Mouse (Mus musculus) heart, adult 11 months (tissue): Measurements from ENCODE around the gene Sbk2.

ENCODE experiments used
- DNase-seq: peaks from one replicate; pipeline ENCODE4 v3.0.0; 2022

The Sbk2 gene

DNA sequence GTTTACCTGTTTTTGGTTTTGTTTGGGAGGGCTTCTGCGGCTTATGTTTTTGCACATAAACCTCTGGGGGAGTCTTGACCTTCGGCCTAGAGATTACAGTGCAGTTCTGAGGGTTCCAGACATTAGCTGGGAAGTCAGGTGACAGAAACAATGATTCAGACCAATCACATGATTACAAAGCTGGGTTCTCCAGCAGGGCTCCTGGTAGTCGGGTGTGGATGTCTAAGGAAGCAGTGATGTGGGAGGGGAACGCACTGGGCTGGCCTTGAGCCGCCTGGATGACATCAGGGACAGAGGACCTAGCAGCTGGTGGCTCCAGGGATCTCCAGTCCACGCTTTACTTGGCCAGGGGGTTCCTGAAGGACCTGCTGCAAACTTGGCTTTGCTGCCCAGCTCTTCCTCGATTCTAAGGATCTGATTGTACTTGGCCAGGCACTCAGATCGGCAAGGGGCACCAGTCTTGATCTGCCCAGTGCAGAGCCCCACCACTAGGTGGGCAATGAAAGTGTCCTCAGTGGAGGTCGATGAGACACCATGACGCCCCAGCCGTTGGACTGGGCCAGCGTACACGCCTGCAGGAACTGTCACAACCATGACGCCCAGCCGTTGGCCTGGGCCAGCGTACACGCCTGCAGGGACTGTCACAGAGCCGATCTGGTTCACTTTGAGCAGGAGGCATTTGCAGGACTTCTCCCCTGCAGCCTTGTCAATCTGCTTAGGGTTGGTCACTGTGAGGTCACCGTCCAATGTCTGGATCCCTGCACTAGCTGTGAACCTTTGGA, 13.5 kb downstream of the Sbk2 start:
- peak; percentile 98 for DNase-seq

DNA sequence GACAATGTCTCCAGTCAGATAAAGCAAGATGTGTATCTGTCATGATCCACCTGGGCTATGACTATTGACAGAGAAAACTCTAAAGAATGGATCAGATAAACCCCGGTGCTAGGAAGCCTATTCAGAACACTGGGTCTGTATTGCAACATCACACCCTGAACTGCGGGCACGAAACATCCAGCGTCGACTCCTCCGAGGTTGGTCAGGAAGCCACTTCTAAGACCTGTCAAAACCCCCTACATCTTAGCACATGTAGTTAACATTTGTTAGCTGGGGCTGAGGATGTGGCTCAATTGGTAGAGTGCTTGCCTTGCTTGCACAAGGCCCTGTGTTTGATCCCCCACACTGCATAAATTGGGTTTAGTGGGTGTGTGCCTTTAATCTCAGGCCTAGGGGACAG, 15.8 kb downstream of the Sbk2 start:
- no peak for DNase-seq

DNA sequence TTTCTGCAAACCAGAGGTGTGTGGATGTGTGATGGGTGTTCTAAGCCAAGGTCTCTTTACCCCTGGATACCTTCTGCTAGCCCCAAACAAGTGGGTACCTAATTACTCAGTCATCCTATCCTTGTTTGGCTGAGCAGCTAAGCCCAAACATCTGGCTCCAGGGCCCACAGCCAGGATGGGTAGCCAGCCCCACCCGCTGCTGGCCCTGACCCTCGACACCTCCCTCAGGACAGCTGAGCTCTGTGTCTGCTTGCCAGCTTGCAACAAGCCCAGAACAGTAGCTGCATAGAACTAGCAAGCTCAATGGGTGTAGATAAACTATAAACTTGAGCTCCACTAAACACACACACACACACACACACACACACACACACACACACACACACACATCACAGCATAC, 16.4 kb downstream of the Sbk2 start:
- peak; percentile 98 for DNase-seq

DNA sequence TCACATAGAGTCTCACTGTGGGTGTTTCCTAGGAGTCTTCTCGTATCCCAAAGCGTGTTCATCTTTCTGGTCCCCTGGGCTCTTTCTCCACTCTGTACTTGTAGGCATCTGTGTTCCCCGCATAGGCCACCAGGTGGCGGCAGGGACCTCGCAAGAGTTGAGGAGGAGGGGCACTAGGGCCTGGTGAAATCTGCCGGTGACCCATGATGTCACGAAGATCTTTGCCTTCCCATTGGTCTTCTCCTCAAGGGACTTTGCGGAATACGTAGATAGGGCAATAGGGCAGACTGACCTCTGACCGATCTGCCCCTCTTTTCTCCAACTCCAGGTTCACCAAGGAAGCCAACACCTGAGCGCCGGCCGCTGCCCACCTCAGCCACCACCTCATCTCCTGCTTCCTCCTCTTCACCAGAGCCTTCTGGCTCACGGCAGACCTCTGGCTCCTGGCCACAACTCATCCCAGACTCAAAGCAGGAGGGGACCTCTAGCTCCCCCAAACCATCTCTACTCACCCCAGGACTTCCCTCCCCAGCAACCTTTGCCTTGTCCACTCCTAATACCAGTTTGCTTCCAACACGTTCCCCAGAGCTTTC, 20.9 kb downstream of the Sbk2 start:
- DNase-seq: peak; percentile 99

DNA sequence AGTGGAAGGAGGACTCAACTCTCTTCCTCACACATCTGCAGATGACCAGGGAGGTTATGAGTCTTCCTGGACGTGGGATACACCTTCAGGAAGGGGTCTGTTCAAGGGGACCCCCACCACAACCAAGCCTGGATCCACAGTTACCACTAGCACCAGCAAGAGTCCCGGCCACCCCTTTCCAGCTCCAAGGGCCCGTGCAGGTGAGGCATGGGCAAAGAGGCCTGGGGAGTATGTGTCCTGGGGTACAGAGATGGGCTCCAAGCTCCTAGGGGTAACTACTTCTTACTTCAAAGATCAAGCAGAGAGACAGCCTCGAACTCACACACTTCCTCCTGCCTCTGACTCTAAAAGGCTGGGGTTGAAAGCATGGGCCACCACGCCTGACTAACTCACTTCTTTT, 21.5 kb downstream of the Sbk2 start:
- peak; percentile 93 for DNase-seq

DNA sequence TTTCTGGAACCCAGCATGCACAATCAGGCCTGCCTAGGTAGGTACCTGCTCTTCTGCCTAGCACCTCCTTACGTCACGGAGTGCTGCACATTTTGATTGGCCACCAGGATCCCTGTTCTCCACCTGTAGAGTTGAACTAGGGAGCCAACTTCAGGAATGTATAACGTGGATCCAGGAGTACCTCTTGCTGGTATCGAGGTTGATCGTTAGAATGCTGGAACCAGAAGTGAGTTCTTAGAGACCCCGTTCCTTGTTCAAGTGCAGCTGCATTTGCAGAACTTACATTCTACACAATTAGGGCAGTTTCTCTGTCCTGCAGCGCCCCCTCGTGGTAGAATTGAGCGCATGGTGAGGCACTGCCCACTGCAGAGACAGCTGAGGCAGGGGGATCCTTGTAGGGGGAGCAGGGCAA, 24.1 kb downstream of the Sbk2 start:
- DNase-seq: peak; percentile 97

DNA sequence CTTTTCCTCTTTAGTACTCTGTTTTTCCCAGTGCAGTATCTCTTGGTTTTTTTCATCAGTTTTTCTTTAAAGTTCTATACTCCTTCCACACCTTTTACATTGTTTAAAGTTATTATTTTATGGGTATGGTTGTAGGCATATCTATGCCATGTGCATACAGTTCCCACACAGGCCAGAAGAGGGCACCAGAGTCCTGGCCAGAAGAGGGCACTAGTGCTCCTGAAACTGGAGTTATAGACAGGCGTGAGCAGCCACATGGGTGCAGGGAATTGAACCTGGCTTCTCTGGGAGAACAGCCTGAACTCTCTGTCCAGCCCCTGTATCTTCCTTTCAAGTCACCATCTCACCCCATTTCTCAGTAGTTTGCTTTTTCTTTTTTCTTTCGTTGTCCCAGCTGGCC, 25.8 kb downstream of the Sbk2 start:
- peak; percentile 94 for DNase-seq

DNA sequence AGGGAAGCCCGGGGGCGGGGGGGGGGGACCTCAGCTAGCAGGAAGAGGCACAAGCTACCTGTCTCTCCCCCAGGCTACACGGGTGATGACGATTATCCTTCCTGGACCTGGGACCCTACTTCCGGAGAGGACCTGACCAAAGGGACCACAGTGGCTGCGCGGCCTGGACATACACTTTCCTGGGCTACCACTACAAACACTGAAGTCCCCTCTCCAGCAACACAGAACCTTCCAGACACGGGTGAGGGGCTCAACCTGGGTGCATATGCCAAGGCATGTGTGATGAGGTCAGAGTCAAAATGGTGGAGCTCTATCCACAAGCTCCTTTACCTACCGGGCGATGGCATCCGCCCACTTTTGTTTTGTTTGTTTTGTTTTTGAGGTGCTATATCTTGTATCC, 26.8 kb downstream of the Sbk2 start:
- DNase-seq: peak; percentile 90

DNA sequence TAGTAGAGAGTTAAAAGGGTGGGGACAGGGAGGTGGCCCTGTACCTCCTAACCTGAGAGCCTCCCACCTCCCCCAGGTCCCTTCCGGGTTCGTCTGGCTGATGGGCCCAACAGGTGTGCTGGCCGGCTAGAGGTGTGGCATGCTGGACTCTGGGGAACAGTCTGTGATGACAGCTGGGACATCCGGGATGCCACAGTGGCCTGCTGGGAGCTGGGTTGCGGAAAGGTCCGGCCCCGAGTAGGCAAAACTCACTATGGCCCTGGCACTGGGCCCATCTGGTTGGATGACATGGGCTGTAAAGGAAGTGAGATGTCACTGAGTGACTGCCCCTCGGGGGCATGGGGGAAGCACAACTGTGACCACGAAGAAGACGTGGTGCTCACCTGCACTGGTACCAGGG, 27.4 kb downstream of the Sbk2 start:
- peak; percentile 86 for DNase-seq

DNA sequence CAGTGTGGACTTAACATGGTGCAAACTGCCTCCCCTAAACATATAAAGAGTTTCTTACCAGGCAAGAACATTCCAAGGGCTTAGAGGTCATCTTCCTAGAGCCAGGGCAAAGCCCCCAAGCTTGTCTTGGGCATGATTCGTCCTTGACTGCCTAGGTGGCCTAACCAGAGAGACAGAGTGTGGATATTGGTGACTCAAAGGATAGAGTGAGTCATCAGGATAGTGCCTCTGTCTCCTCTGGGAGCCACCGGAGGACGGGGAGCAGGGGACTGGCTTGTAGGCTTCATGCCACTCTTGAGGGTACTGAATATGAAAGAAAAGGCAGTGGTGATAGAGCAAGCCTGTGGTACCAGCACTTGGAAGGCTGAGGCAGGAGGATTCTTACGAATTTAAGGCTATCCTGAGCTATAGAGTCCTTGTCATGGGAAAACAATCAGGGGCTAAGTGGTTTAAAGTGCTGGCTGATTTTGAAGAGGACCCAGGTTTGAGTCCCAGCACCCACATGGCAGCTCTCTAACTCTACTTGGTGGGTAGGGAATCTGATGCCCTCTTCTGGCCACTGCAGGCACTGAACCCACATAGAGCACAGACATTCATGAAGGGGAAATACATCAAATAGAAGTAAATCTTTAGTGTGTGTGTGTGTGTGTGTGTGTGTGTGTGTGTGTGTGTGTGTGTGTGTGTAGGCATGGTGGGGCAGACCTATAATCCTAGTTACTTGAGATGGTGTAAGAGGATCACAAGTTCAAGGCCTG, 29.9 kb downstream of the Sbk2 start:
- DNase-seq: no peak

DNA sequence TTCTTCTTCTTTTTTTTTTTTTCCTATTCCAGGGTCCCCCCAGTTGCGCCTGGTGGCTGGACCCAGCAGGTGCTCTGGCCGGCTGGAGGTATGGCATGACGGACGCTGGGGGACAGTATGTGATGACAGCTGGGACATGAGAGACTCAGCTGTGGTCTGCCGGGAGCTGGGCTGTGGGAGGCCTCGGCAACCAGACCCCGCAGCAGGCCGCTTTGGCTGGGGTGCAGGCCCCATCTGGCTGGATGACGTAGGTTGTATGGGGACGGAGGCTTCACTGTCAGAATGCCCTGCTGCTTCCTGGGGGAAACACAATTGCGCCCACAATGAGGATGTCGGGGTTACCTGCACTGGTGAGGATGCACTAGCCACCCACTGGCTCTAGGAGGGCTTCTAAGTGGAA, 31.1 kb downstream of the Sbk2 start:
- DNase-seq: no peak

DNA sequence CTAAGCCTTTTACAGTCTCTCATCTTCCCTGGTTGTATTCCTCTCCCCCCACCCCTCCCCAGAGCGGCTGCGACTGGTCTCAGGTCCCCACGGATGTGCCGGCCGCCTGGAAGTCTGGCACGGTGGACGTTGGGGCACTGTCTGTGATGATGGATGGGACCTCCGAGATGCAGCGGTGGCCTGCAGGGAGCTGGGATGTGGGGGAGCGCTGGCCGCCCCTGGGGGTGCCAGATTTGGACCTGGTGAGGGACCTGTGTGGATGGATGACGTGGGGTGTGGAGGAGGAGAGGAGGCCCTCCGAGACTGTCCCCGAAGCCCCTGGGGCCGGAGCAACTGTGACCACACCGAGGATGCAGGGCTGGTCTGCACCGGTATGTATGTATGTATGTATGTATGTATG, 35.9 kb downstream of the Sbk2 start:
- peak; percentile 94 for DNase-seq

DNA sequence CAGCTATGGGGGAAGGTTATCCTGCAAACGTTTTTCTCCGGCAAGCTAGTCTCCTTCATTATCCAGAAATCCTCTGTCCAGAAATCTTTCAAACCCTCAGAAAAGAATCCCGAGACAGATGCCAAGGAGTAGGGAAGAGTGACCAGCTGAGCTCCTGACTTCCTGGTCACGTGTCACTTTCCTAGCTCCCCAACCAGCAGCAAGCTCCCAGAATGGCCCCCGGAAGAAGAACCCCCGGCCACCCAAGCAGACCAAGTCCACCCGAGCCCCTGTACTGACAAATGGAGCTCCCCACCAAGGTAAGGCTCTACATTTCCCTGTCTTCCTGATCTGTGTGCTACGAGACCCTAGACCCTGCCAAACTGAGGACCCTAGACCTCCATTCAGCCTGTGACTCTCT, 36.5 kb downstream of the Sbk2 start:
- DNase-seq: peak; percentile 94

DNA sequence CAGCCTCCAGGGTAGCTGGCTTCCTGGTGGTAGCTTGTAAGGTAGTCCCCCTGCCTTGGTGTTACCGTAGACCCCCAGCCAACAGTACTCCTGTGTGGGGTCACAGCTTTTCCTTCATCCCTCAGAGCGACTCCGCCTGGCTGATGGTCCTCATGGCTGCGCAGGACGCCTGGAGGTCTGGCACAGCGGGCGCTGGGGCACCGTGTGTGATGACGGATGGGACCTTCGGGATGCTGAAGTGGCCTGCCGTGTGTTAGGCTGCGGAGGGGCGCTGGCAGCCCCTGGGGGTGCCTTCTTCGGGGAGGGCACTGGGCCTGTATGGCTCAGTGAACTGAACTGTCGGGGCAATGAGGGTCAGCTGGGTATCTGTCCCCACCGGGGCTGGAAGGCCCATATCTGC, 37.4 kb downstream of the Sbk2 start:
- DNase-seq: peak; percentile 93

DNA sequence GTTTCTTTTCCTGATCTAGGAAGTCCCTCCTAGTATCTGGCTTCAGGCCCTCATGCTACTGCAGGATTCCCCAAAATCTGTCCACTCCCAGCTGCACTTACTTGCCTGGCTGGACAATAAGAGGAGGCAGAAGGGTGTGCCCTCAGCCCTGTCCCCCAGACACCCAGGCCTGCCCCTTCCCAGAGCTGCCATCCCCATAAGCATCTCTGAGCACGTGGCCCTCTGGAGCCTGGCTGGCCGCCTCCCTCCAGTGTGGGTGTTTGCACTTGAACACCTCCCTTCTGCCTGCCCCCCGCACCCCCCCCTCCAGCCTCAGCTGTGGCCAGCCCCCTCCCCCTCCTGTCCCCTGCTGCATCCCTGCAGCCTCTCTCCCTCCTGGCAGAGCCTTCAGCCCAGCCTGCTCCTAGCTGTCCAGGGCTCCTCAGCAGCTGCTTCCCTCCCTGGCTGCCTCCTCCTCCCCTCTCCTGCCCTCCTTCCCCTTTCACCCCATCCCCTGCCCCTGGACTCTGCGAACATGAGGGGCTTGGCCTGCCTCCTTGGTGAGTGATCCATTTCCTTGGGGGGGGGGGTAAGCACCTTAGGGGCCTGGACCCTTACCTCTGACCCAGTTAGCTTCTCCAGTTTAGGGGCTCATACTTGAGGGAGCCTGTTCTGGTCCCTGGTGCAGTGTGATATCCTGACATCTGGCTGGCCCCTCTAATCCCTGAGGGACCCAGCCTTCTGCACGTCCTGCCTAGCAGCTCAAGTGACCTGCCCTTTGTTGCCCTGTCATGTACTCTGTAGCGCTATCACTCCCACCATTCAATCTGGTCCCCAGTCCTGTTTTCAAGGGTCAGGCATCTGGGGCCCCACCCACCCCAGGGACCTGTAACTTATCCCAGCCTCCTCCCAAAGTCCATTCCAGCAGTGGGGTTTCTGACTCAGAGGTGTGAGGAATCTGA, 38.5 kb downstream of the Sbk2 start, which contains the start of gene Ssc5d:
TSS of gene Ssc5d (plus strand) at position 345 of the 941 bp plus-strand sequence.
- peak; percentile 98 for DNase-seq

DNA sequence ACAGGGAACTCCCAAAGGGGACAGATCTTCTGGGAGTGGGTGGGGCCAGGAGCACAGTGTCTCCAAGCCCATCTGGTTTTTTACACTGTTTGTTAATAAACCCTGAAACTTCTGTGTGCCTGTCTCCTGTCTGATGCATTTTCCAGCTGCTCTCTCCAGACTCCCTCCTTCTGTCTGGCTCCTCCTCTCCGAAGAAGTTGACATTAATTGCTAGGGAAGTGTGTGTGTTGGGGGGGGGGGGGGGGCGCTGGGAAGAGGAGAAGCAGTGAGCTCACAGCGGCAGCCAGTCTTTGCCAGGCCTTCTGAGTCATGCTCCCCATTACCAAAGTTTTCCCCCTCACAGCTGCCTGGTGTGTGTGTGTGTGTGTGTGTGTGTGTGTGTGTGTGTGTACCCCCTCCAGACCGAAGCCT, 39.3 kb downstream of the Sbk2 start:
- peak; percentile 98 for DNase-seq

DNA sequence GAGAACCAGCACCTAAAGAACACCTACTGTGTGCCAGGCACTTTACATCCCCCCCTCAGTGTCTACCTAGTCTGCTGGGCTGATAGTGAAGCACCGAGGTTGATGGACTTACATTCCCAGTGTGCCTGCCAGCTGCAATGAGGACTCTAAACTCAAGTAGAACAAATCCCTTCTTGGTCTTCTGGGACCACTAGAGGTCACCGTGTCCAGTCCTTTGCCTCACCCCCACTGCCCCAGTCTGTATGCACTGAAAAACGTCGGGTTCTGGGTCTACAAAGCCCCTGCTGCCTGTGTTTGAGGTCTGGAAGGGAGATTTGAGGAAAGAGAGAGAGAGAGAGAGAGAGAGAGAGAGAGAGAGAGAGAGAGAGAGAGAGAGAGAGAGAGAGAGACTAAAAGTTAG, 39.7 kb downstream of the Sbk2 start:
- DNase-seq: no peak

DNA sequence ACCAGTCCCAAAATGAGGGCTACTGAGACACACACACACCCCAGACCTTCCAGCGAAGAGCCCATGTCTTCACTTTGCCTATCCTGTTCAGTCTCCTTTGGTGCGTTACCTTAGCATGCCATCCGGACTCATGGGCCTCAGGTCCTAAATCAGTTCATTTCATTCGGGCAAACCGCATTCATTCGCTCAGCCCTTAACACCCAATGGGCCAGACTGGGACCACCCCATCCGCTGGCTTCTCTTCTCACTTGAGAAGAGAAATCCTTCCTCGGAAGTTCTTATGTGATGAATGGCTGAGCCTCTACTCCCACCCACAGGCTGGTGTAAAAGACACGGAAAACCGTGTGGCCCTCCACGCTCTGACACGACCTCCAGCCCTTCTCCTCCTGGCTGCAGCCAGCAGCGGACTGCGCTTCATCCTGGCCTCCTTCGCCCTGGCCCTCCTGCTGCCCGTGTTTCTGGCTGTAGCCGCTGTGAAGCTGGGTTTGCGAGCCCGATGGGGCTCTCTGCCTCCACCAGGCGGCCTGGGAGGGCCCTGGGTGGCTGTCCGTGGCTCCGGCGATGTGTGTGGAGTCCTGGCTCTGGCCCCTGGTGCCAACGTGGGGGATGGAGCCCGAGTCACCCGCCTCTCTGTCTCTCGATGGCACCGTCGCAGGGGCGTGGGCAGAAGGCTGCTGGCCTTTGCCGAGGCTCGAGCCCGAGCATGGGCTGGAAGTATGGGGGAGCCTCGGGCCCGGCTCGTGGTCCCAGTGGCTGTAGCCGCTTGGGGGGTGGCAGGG, 40.4 kb downstream of the Sbk2 start:
- peak; percentile 97 for DNase-seq

DNA sequence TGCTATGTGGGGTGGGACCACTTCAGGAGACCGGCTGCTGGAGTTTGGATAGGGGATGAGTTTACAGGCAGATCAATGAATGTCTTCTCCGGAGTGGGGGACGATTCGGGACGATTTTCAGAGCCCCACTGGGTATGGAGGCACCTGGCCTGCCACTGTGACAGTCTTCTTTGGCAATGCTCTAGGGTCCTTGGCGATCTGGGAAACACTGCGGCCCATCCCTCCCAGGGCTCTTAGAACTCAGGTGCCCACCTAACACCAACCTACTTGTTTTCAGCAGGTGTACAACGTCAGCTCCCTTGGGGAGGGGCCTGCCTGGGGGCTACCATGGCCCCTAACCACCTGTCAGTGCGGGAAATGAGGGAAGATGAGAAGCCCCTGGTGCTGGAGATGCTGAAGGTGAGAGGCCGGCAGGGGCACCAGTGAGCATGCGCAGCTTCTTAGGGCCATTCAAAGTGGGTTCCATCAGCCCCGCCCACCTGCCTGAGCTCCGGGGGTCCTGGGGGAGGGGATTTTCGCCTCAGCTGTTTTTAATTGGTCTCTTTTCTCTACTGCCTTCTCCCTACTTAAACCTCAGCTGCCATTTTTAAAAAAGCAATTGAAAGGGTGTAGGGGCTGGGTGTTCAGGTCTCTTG, 41.2 kb downstream of the Sbk2 start:
- DNase-seq: peak; percentile 96

DNA sequence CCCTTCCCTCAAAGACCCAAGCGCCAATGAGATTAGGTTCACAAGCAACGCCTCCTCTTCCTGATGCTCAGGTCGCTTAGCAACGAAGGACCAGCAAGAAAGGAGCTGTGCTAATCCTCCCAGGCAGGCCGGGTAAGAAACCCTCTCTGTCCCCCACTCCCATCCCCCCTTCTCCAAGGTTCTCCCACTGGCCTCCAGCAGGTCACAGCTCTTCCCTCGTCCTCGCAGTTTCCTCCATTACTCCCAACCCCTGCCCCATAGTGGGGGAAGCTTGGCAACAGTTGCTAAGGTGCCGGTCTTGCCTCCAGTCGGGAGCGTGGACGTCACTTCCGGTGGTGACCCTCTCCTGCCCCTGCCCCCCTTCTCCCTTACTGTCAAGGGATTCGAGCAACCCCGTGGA, 41.7 kb downstream of the Sbk2 start:
- DNase-seq: peak; percentile 98

DNA sequence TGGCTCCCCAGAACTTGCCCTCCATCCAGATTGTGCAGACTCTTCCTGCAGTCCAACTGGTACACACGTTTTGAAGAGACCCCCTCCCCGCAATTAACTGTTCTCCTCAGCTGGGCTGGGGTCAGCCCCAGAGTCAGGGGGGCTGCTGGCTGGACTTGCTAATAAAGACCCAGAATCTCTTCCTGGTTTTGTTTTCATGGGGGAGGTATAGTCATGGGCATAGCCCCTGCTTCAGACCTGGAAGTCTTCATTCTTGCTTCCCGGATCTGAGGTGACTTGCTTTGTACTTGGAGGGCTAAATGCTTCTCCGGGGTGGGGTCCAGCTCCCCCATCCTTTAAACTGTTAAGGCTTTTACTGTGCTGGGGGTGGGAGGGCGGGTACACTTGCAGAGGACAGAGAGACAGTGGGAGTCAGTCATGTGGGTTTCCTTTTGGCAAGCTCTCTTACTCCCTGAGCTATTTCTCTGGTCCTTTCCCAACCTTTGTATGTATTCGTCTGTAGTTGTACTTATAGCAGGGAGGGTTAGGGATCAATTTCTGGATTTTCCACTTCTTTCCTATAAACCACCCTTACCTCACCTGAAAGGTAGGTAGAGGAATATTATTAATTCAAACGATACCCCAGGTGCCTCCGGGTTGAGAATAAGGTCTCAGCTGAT, 42.3 kb downstream of the Sbk2 start, which contains the start of gene Nat14:
TSS of gene Nat14 (plus strand) at position 205 of the 659 bp plus-strand sequence.
- peak; percentile 92 for DNase-seq
